ENCODE assay signal across 9 mouse cellular contexts in the genomic region with DNA sequence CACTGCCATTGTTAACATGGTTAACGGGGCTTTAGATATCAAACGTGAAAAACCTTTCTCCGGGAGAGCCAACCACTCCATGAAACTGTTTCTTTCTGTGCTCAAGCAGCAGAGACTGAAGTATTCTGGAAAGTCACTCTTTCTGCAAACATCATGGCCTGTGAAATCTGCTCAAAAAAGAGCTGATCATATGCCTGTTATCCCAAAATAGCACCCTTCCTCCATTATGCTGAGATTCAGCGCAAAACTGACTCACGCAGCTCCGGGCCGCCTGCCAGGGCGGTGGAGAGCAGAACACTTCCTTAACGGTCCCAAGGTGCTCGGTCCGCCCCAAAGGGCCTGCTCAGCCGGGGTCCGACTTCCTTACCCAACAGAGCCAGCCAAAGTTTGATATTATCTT.
DNase-seq lines count a peak whose midpoint lies in the region; ATAC-seq and TF ChIP-seq lines count a peak whose summit lies in the region.
"Had no signal": no experiment of that assay in that cellular context is flagged by ENCODE, and none has a peak within 500 bp of the region (broad histone marks: within the 10 kb centered on the region; RNA-seq: fewer than 3 reads in every experiment).

No protein-coding gene starts in this region.

- H3K4me1 ChIP-seq in hindbrain, postnatal 0 days (ENCODE audit: insufficient read depth, low read length) = no peaks in the 10 kb centered on the region
- H3K4me1 ChIP-seq in kidney, embryonic 14.5 days (ENCODE audit: control insufficient read depth, insufficient read depth, low read length) = no peaks in the 10 kb centered on the region

- no peak overlapping the region for H3K4me2 ChIP-seq in hindbrain, postnatal 0 days (ENCODE audit: low read depth, low read length)
- no peak overlapping the region for H3K4me2 ChIP-seq in kidney, embryonic 14.5 days (replicated peaks; ENCODE audit: low read depth, low read length)

- WGBS in hindbrain, postnatal 0 days = 87% methylated on average over 13 of the region's 13 CpGs
- 89% methylated on average over 13 of the region's 13 CpGs for WGBS in kidney, embryonic 14.5 days

- no peaks in the 10 kb centered on the region for H3K36me3 ChIP-seq in hindbrain, postnatal 0 days (ENCODE audit: insufficient read depth, low read length)
- H3K36me3 ChIP-seq in kidney, embryonic 14.5 days (ENCODE audit: control insufficient read depth, insufficient read depth, low read length) = no peaks in the 10 kb centered on the region

- DNase-seq in brain, adult 2 months (ENCODE audit: low read depth, low spot score) = peak; percentile 91
- peak; percentile 52 for DNase-seq in cerebellum, adult 8-10 months
- DNase-seq in layer of hippocampus, adult 18-20 months (ENCODE audit: low spot score in 2 of 2) = peak; percentile 73 to 81
- DNase-seq in left cerebral cortex, postnatal 25 days (ENCODE audit: low spot score in 2 of 2) = peak; percentile 79 to 96
- DNase-seq in hindbrain, postnatal 0 days (ENCODE audit: low spot score) = no peak
- DNase-seq in yolk sac, embryonic 10.5 days (ENCODE audit: low spot score) = no peak

- intact Hi-C loops in left cerebral cortex, postnatal 25 days (cut with DNase I) = loop anchor here (2.0 to 10.0 kb wide), 2 partner anchors 157 to 979 kb away; a partner anchor contains a TSS

- H3K27me3 ChIP-seq in hindbrain, postnatal 0 days (ENCODE audit: insufficient read depth, low read length) = no peaks in the 10 kb centered on the region
- no peaks in the 10 kb centered on the region for H3K27me3 ChIP-seq in kidney, embryonic 14.5 days (ENCODE audit: control insufficient read depth, insufficient read depth, low read length)

- TF ChIP-seq CTCF in hindbrain, postnatal 0 days (IDR thresholded peaks at IDR 0.05; ENCODE audit: low read depth) = no peak

- no peak overlapping the region for H3K4me3 ChIP-seq in hindbrain, postnatal 0 days (ENCODE audit: low read length)
- H3K4me3 ChIP-seq in kidney, embryonic 14.5 days (ENCODE audit: low read length) = no peak overlapping the region
- H3K4me3 ChIP-seq: heart, adult 2 months had no signal

- no peak overlapping the region for H3K27ac ChIP-seq in hindbrain, postnatal 0 days
- H3K27ac ChIP-seq in kidney, embryonic 14.5 days (ENCODE audit: low read depth, low read length) = no peak overlapping the region
- H3K27ac ChIP-seq: heart, adult 2 months; liver, embryonic 14.5 days had no signal

- H3K9ac ChIP-seq in hindbrain, postnatal 0 days (replicated peaks; ENCODE audit: low read length) = no peak overlapping the region
- no peak overlapping the region for H3K9ac ChIP-seq in kidney, embryonic 14.5 days (ENCODE audit: low read depth, low read length)
- H3K9ac ChIP-seq: liver, embryonic 14.5 days had no signal

- no peaks in the 10 kb centered on the region for H3K9me3 ChIP-seq in hindbrain, postnatal 0 days (ENCODE audit: low read length)
- H3K9me3 ChIP-seq in kidney, embryonic 14.5 days (ENCODE audit: control insufficient read depth, low read length) = no peaks in the 10 kb centered on the region

- ATAC-seq in hindbrain, postnatal 0 days = no peak
- ATAC-seq in kidney, embryonic 14.5 days (ENCODE audit: low FRiP score, low TSS enrichment) = no peak

Comparison
In these comparisons a context has a peak if more than half of its experiments do, and no peak if none do; other contexts are left out.
1. DNase-seq: peak in brain, adult 2 months (single experiment), cerebellum, adult 8-10 months (single experiment), layer of hippocampus, adult 18-20 months (2 of 2) and left cerebral cortex, postnatal 25 days (2 of 2); none in hindbrain, postnatal 0 days (single experiment) and yolk sac, embryonic 10.5 days (single experiment).